18 mouse cellular contexts compared by ENCODE assay signal in the genomic region with DNA sequence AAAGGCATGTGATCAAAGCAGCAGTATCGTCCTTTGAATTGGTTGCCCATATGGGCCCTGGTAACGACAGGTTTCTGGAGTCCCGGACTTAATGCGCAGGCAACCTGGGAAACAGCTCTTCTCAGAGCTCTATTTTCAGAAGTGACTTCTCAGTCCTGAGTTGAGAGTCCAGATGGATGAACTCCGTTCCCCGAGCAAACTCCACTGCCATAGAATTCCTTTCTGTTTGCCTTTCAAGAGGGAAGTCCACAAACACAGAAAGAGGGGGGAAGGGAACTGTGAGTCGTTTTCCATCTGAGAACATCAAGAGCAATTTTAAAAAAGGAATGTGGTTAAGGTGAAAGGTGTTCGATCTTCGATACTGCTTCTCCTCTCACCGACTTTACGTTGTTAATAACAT.
DNase-seq lines count a peak whose midpoint lies in the region; ATAC-seq and TF ChIP-seq lines count a peak whose summit lies in the region.
"Had no signal": no experiment of that assay in that cellular context is flagged by ENCODE, and none has a peak within 500 bp of the region (broad histone marks: within the 10 kb centered on the region; RNA-seq: fewer than 3 reads in every experiment).

No protein-coding gene starts in this region.

- TF ChIP-seq CTCF in layer of hippocampus, adult 2 months (conservative IDR thresholded peaks at IDR 0.05): no peak
- no peak for TF ChIP-seq CTCF in small intestine, adult 2 months (IDR thresholded peaks at IDR 0.05; ENCODE audit: extremely low read depth, insufficient read length, insufficient replicate concordance, low read depth, low read length)

- ATAC-seq in forebrain, embryonic 15.5 days (replicated peaks): no peak
- ATAC-seq in forebrain, embryonic 14.5 days: no peak
- ATAC-seq: CD4-positive, CD25-positive, alpha-beta regulatory T cell, adult 4 months; inflammation-experienced regulatory T-cells, adult 6 months had no signal

- H3K4me2 ChIP-seq in forebrain, embryonic 15.5 days (replicated peaks): no peak overlapping the region
- no peak overlapping the region for H3K4me2 ChIP-seq in forebrain, embryonic 14.5 days (ENCODE audit: low read length)
- H3K4me2 ChIP-seq: hindbrain, embryonic 14.5 days; liver, embryonic 13.5 days; lung, embryonic 14.5 days; midbrain, embryonic 12.5 days had no signal

- no peak for TF ChIP-seq POLR2A in small intestine, adult 2 months (IDR thresholded peaks at IDR 0.05; ENCODE audit: low read depth, low read length)

- H3K9me3 ChIP-seq in forebrain, embryonic 15.5 days: no peaks in the 10 kb centered on the region
- H3K9me3 ChIP-seq in forebrain, embryonic 14.5 days (replicated peaks; ENCODE audit: control insufficient read depth, low read length): no peaks in the 10 kb centered on the region
- H3K9me3 ChIP-seq: heart, embryonic 10.5 days; liver, embryonic 13.5 days; midbrain, embryonic 12.5 days had no signal

- no peak overlapping the region for H3K4me3 ChIP-seq in forebrain, embryonic 15.5 days
- H3K4me3 ChIP-seq in forebrain, embryonic 14.5 days (ENCODE audit: low read depth, low read length): no peak overlapping the region
- no peak overlapping the region for H3K4me3 ChIP-seq in layer of hippocampus, adult 2 months
- no peak overlapping the region for H3K4me3 ChIP-seq in small intestine, adult 2 months (ENCODE audit: low read depth, low read length)
- H3K4me3 ChIP-seq: heart, embryonic 10.5 days; liver, embryonic 13.5 days; midbrain, embryonic 12.5 days had no signal

- H3K4me1 ChIP-seq in forebrain, embryonic 15.5 days: peaks cover 10% of the 10 kb centered on the region; the same call in 1 of the 2 replicates
- no peaks in the 10 kb centered on the region for H3K4me1 ChIP-seq in forebrain, embryonic 14.5 days (ENCODE audit: control insufficient read depth, insufficient read depth, low read length)
- no peaks in the 10 kb centered on the region; the same call in 1 of the 2 replicates for H3K4me1 ChIP-seq in small intestine, adult 2 months (ENCODE audit: control insufficient read depth, insufficient read depth, insufficient read length, low read length)
- H3K4me1 ChIP-seq: heart, embryonic 10.5 days; liver, embryonic 13.5 days; midbrain, embryonic 12.5 days had no signal

- no peaks in the 10 kb centered on the region for H3K36me3 ChIP-seq in forebrain, embryonic 15.5 days
- H3K36me3 ChIP-seq in forebrain, embryonic 14.5 days (ENCODE audit: control insufficient read depth, insufficient read depth, low read length): no peaks in the 10 kb centered on the region
- no peaks in the 10 kb centered on the region for H3K36me3 ChIP-seq in small intestine, adult 2 months (ENCODE audit: control insufficient read depth, insufficient read depth, low read length)
- H3K36me3 ChIP-seq: heart, embryonic 10.5 days; liver, embryonic 13.5 days; midbrain, embryonic 12.5 days had no signal

- H3K27ac ChIP-seq in forebrain, embryonic 15.5 days (replicated peaks): peak overlapping the region; percentile 39; the same call in 1 of the 2 replicates
- H3K27ac ChIP-seq in forebrain, embryonic 14.5 days (ENCODE audit: low read depth, low read length): no peak overlapping the region
- peak overlapping the region; percentile 74; the same call in 1 of the 2 replicates for H3K27ac ChIP-seq in layer of hippocampus, adult 2 months
- peak overlapping the region; percentile 17; the same call in 1 of the 2 replicates for H3K27ac ChIP-seq in small intestine, adult 2 months (ENCODE audit: insufficient read depth, low read depth, low read length)
- H3K27ac ChIP-seq: heart, embryonic 10.5 days; hindbrain, embryonic 14.5 days; liver, embryonic 13.5 days; midbrain, embryonic 12.5 days had no signal

- H3K9ac ChIP-seq in forebrain, embryonic 15.5 days (replicated peaks): no peak overlapping the region
- H3K9ac ChIP-seq in forebrain, embryonic 14.5 days (ENCODE audit: low read length): no peak overlapping the region
- H3K9ac ChIP-seq: hindbrain, embryonic 14.5 days; liver, embryonic 13.5 days; lung, embryonic 14.5 days; midbrain, embryonic 12.5 days had no signal

- H3K27me3 ChIP-seq in forebrain, embryonic 15.5 days: no peaks in the 10 kb centered on the region
- no peaks in the 10 kb centered on the region for H3K27me3 ChIP-seq in forebrain, embryonic 14.5 days (replicated peaks; ENCODE audit: control insufficient read depth, insufficient read depth, low read length)
- no peaks in the 10 kb centered on the region for H3K27me3 ChIP-seq in small intestine, adult 2 months (ENCODE audit: control insufficient read depth, insufficient read depth, low read length)
- H3K27me3 ChIP-seq: liver, embryonic 13.5 days; midbrain, embryonic 12.5 days had no signal

- no peak for DNase-seq in forebrain, embryonic 14.5 days (ENCODE audit: low spot score)
- DNase-seq in layer of hippocampus, adult 2 months (ENCODE audit: low spot score in 2 of 2): no peak
- DNase-seq in layer of hippocampus, postnatal 25 days (ENCODE audit: extremely low spot score in 1 of 2, low spot score in 1 of 2): no peak
- peak; percentile 54 to 64 for DNase-seq in kidney, adult 8-10 months
- DNase-seq in B cell, adult 2 months: no peak
- DNase-seq in cerebellum, postnatal 14 days: no peak
- DNase-seq: adrenal gland, postnatal 14 days; cerebellum, adult 8-10 months; heart, postnatal 4 days; liver, embryonic 13.5 days; lung, embryonic 14.5 days had no signal

- WGBS in forebrain, embryonic 15.5 days: 87% methylated on average over 11 of the region's 11 CpGs
- 89% methylated on average over 11 of the region's 11 CpGs for WGBS in forebrain, embryonic 14.5 days
- 64% methylated on average over 11 of the region's 11 CpGs for WGBS in small intestine, adult 2 months

Comparison
In these comparisons a context has a peak if more than half of its experiments do, and no peak if none do; other contexts are left out.
1. DNase-seq: peak in kidney, adult 8-10 months (2 of 2); none in forebrain, embryonic 14.5 days (single experiment), layer of hippocampus, adult 2 months (0 of 2), layer of hippocampus, postnatal 25 days (0 of 2), B cell, adult 2 months (0 of 2) and cerebellum, postnatal 14 days (0 of 2).